Mouse (Mus musculus) lung, embryonic 15.5 days (tissue): ENCODE measurements around the gene Tmem104. TPM values are rescaled to one million over a fixed set of nuclear protein-coding genes. Genes with fewer than 3 reads are reported as not detected.

ENCODE experiments used
- ATAC-seq: fragments of 200-750 bp; cut with Nextera tagmentation; 2 replicates; pipeline ENCODE4 v1.8.0; 2017; ENCODE audit warnings: moderate number of reproducible peaks, borderline replicate concordance; ENCODE audit not compliant: low FRiP score, low TSS enrichment; ENCODE audit errors: extremely low read depth
- H3K27ac ChIP-seq: fragments of 300-500 bp; sonication (generic); 2 replicates; pipeline ENCODE4 v1.5.1; 2015; ENCODE audit warnings: moderate library complexity, mild to moderate bottlenecking, inconsistent platforms
- H3K27me3 ChIP-seq: fragments of 300-500 bp; sonication (generic); 2 replicates; pipeline ENCODE4 v1.6.1; 2015; ENCODE audit warnings: inconsistent platforms
- H3K36me3 ChIP-seq: fragments of 300-500 bp; sonication (generic); 2 replicates; pipeline ENCODE4 v1.6.1; 2015; ENCODE audit warnings: inconsistent platforms
- H3K4me1 ChIP-seq: fragments of 300-500 bp; sonication (generic); 2 replicates; pipeline ENCODE4 v1.6.1; 2015; ENCODE audit warnings: inconsistent platforms
- H3K4me2 ChIP-seq: fragments of 300-500 bp; sonication (generic); 2 replicates; pipeline ENCODE4 v1.6.1; 2015; ENCODE audit warnings: inconsistent platforms, mild to moderate bottlenecking, moderate library complexity
- H3K4me3 ChIP-seq: fragments of 300-500 bp; sonication (generic); 2 replicates; pipeline ENCODE4 v1.5.1; 2015; ENCODE audit warnings: mild to moderate bottlenecking, inconsistent platforms
- H3K9ac ChIP-seq: fragments of 300-500 bp; sonication (generic); 2 replicates; pipeline ENCODE4 v1.6.1; 2015; ENCODE audit warnings: inconsistent platforms
- H3K9me3 ChIP-seq: fragments of 300-500 bp; sonication (generic); 2 replicates; pipeline ENCODE4 v1.6.1; 2016; ENCODE audit warnings: inconsistent platforms
- WGBS: fragments of 180-500 bp; shearing (Covaris S2); methylation state at CpG from one replicate; pipeline ENCODE4 v1.1.7; 2015; 5-methylcytosine and 5-hydroxymethylcytosine counted together
- polyA plus RNA-seq: library from polyadenylated mRNA; unstranded; fragments of >200 nt; fragmentation: Nextera tagmentation; extraction: Ambion mirVana; gene quantifications from 2 replicates; pipeline ENCODE4 v1.2.1, GENCODE M21; 2015

Tmem104 gene
- polyA plus RNA-seq, 1 experiment from 2014 or later = 10.5 TPM

DNA sequence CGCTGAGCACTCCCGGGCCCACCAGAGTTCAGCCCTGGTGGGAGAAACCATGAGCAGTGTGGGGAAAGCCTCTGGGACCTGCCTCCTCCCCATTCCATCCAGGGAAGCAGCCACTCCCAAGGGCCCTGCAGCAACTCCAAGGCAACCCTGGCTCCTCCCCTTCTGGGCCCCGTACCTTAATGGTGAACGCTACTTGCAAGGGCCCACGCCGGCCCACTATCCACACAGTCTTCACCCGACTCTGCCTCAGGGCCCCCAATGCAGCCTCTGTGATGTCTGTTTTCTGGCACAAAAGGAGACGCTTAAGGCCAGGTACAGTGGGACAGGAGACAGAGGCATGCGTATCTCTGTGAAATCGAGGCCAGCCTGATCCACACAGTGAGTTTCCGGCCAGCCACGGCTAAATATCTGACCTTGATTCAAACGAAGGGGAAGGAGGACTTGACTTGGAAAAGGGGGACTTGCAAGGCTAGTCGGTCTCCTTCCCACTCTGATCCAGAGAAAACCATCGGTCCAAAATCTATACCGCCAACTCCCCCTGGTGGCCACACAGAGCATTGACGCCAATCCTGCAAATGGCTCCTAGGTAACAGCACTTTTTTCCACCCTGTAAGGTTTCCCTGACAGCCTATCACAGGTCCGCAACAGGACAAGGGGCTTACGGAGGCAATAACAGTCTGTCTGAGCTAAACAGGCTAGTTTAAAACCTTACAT, 83.0 kb downstream of the Tmem104 start:
- H3K27me3 ChIP-seq = peaks cover 46% of the 10 kb centered on the region
- H3K4me3 ChIP-seq = no peak overlapping the region
- ATAC-seq = no peak
- no peaks in the 10 kb centered on the region for H3K9me3 ChIP-seq
- H3K36me3 ChIP-seq = peaks cover 6% of the 10 kb centered on the region; the same call in 1 of the 2 replicates
- WGBS = 25% methylated on average over 19 of the region's 19 CpGs
- no peak overlapping the region for H3K27ac ChIP-seq
- no peak overlapping the region for H3K4me2 ChIP-seq
- H3K9ac ChIP-seq = no peak overlapping the region
- H3K4me1 ChIP-seq = peaks cover 21% of the 10 kb centered on the region

DNA sequence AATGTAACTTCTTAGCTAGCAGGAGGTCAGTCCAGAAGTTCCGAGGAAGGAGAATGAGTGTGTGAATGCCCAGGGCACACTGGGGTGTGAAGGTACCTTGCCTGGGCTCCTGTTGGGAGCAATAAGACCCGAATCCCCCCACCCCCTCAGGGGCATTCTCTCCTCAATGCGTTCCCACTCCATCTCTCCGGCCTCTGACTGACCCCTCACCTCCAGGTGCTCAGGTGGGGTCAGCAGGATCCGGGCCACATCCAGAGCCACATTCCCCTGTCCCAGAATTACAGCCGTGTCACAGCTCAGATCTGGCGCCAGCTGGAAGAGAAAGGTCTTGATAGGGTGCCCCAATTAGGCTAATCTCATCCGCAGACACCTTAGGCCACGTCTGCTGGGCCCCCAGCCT, 83.8 kb downstream of the Tmem104 start:
- no peak overlapping the region for H3K4me3 ChIP-seq
- peaks cover 6% of the 10 kb centered on the region; the same call in 1 of the 2 replicates for H3K36me3 ChIP-seq
- no peak overlapping the region for H3K9ac ChIP-seq
- 60% methylated on average over 9 of the region's 9 CpGs for WGBS
- ATAC-seq = no peak
- peaks cover 22% of the 10 kb centered on the region for H3K4me1 ChIP-seq
- peaks cover 38% of the 10 kb centered on the region for H3K27me3 ChIP-seq
- no peak overlapping the region for H3K4me2 ChIP-seq
- H3K9me3 ChIP-seq = no peaks in the 10 kb centered on the region
- no peak overlapping the region for H3K27ac ChIP-seq

DNA sequence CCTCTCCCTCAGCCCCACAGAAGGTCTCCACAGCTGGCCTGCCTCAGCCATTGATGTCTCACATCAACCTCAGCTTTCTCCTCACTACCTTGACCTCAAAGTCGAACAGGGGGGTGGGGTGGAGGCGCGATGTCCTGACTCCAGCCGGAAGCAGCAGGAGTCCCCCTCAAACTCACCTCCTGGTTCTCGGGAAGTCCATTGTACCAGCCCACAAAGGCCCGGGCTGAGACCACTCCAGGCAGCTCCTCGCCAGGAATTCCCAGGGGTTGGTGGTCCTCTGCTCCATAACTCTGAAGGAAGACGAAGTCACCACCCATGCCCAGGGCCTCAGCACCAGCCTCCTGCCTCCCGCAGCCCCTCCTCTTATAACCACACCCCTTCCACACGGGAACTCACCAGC, 84.2 kb downstream of the Tmem104 start:
- 49% methylated on average over 10 of the region's 10 CpGs for WGBS
- H3K4me3 ChIP-seq = no peak overlapping the region
- H3K27me3 ChIP-seq = peaks cover 34% of the 10 kb centered on the region
- no peak overlapping the region for H3K27ac ChIP-seq
- no peak for ATAC-seq
- H3K4me1 ChIP-seq = peaks cover 22% of the 10 kb centered on the region
- no peaks in the 10 kb centered on the region for H3K9me3 ChIP-seq
- H3K4me2 ChIP-seq = no peak overlapping the region
- no peak overlapping the region for H3K9ac ChIP-seq
- peaks cover 6% of the 10 kb centered on the region; the same call in 1 of the 2 replicates for H3K36me3 ChIP-seq

DNA sequence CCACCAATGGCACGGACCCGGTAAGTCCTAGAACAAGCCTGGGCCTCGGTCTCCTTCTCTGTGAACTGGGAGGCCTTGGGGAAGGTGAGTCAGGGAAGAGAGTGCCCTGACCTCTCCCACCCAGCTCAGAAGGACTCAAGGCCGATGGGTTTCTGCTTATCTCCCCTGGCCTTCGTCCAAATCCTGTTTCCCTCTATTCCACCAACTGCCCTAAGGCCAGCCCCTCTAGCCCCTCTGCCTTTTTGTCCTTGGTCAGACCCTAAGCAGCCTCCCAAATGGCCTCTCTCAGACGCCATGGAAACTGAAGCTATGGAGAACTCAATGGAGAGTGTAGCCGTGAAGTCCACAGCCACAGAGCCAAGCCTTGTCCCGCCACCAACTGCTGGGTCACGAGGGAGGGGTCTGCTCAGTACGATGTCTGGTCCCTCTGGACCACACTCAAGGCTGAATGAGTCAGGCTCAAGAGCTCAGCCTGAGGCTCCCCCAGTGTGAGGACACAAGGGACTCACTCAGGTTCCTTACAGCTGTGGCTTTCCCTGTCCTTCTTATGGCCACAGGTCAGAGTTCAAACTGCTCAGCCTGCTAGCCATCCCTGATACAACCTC, 85.7 kb downstream of the Tmem104 start:
- H3K9me3 ChIP-seq = no peaks in the 10 kb centered on the region
- no peak overlapping the region for H3K9ac ChIP-seq
- H3K4me3 ChIP-seq = no peak overlapping the region
- no peak overlapping the region for H3K4me2 ChIP-seq
- H3K27ac ChIP-seq = no peak overlapping the region
- WGBS = 66% methylated on average over 10 of the region's 10 CpGs
- ATAC-seq = no peak
- H3K36me3 ChIP-seq = peaks cover 6% of the 10 kb centered on the region; the same call in 1 of the 2 replicates
- peaks cover 19% of the 10 kb centered on the region for H3K27me3 ChIP-seq
- H3K4me1 ChIP-seq = peaks cover 17% of the 10 kb centered on the region

DNA sequence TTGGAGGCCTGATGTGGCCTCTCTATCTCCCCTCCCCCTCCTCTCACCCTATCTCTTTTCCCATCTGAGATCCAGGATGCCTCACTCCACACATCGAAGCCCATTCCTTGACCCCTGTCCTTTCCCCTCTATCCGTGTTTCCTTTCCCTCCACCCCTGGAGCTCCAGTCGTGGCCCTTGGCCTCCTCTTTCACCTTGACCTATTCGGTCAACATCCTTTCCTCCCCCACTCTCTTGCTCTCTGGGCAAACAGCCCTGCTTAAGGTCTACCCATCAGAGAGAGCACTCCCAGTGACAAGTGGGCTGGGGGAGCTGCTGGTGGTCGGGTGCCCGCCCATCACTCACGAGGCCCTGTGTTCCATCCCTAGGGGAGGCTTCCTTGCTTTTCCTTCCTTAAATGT, 86.4 kb downstream of the Tmem104 start:
- peaks cover 3% of the 10 kb centered on the region; the same call in 1 of the 2 replicates for H3K36me3 ChIP-seq
- H3K9me3 ChIP-seq = no peaks in the 10 kb centered on the region
- peaks cover 19% of the 10 kb centered on the region for H3K4me1 ChIP-seq
- H3K4me2 ChIP-seq = no peak overlapping the region
- ATAC-seq = no peak
- WGBS = 44% methylated on average over 7 of the region's 7 CpGs
- no peak overlapping the region for H3K4me3 ChIP-seq
- H3K9ac ChIP-seq = no peak overlapping the region
- H3K27ac ChIP-seq = no peak overlapping the region
- peaks cover 11% of the 10 kb centered on the region; the same call in 1 of the 2 replicates for H3K27me3 ChIP-seq

DNA sequence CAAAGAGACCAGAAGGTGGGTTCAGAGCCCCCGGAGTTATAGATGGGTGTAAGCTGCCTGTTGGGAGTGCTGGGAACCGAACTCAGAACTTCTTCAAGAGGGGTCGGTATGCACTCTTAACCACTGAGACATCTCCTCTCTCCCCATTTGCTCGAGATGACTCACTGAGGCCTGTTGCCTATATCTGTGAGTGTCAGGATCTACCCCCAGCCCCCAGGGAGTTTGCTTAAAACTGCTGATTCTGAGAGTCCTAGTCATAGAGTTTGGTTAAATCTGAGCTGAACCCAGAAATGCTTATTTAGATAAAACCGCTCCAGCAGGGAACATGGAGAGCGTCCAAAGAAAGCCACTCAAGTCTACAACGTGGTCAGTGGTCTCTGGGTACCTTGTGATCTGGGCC, 86.9 kb downstream of the Tmem104 start:
- no peaks in the 10 kb centered on the region for H3K9me3 ChIP-seq
- no peak overlapping the region for H3K27ac ChIP-seq
- no peak overlapping the region for H3K4me3 ChIP-seq
- peaks cover 7% of the 10 kb centered on the region; the same call in 1 of the 2 replicates for H3K27me3 ChIP-seq
- no peak overlapping the region for H3K4me2 ChIP-seq
- no peaks in the 10 kb centered on the region for H3K36me3 ChIP-seq
- 75% methylated on average over 7 of the region's 7 CpGs for WGBS
- H3K9ac ChIP-seq = no peak overlapping the region
- peaks cover 19% of the 10 kb centered on the region for H3K4me1 ChIP-seq
- no peak for ATAC-seq

DNA sequence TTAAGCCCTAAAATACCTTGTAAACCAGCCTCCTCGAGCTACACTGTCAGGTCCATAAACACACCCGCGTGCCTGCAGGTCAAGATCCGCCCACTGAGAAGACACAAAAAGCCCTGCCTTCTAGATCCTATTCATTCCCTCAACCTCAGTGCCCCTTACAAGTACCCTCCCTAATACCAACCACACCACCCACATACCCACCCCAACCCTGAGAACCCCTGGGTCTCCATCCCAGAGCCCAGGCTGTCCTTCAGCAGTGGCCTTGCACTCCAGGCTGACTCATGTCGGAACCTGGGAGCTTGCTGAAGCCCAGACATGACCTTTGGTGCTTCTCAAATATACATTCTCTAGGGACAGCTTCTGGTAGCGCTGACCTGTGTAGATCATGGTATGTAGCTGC, 87.5 kb downstream of the Tmem104 start:
- 89% methylated on average over 6 of the region's 6 CpGs for WGBS
- Histone ChIP-seq H3K27ac (no peak overlapping the region), H3K36me3 (no peaks in the 10 kb centered on the region), H3K27me3 (0 out of 2 replicates have a peak, but pooled peaks cover 4% of the 10 kb centered on the region), H3K9me3 (no peaks in the 10 kb centered on the region), H3K4me3 (no peak overlapping the region), H3K4me1 (peaks cover 19% of the 10 kb centered on the region), H3K9ac (no peak overlapping the region), H3K4me2 (no peak overlapping the region)
- ATAC-seq = no peak

DNA sequence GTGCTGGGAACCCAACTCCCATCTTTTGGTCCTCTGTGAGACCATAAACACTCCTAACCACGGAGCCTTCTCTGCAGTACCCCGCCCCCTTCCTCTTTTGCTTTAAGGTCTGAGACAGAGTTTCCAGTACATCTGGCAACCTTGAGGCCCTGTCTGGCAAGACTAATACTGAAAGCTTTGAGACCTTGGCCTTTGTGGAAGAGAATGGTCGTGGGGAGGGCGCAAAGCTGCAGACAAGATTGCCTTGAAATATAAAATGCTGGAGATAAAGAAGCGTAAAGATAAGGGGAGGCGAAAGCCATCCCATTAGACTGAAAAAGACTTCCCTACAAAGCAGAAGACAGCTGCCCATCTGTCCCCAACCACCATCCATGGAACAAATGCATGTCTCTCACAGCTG, 88.2 kb downstream of the Tmem104 start:
- Histone ChIP-seq H3K4me1 (peaks cover 19% of the 10 kb centered on the region), H3K27ac (no peak overlapping the region), H3K36me3 (no peaks in the 10 kb centered on the region), H3K4me2 (peak overlapping the region; percentile 93; the same call in 1 of the 2 replicates), H3K4me3 (no peak overlapping the region; the same call in 1 of the 2 replicates), H3K27me3 (0 out of 2 replicates have a peak, but pooled peaks cover 4% of the 10 kb centered on the region), H3K9ac (no peak overlapping the region), H3K9me3 (no peaks in the 10 kb centered on the region)
- WGBS = 61% methylated on average over 6 of the region's 6 CpGs
- ATAC-seq = no peak

DNA sequence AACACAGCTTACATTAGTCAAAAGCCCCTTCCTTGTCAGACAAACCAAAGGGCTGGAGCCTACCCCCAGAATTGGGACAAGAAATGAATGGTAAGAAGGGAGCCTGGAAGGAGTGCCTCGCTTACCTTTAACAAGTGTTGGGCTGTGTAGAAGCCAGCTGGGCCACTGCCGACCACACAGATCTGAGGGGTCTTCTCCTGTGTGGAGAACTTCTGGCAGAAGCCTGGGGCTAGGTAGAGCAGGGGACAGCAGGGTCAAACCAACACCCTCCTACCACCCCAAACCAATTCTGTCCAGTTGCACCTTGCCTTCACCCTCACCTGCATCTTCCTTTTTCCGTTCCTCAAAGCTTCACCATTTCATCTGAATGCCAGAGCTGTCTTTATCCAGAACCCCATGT, 88.7 kb downstream of the Tmem104 start:
- H3K27ac ChIP-seq = no peak overlapping the region
- no peaks in the 10 kb centered on the region for H3K36me3 ChIP-seq
- H3K4me1 ChIP-seq = peaks cover 19% of the 10 kb centered on the region
- H3K9ac ChIP-seq = 0 out of 2 replicates have a peak overlapping the region, but pooled peaks have one; percentile 75
- H3K9me3 ChIP-seq = no peaks in the 10 kb centered on the region
- H3K4me3 ChIP-seq = peak overlapping the region; percentile 63
- 52% methylated on average over 3 of the region's 3 CpGs for WGBS
- no peak for ATAC-seq
- H3K4me2 ChIP-seq = peak overlapping the region; percentile 93
- 0 out of 2 replicates have a peak, but pooled peaks cover 4% of the 10 kb centered on the region for H3K27me3 ChIP-seq

DNA sequence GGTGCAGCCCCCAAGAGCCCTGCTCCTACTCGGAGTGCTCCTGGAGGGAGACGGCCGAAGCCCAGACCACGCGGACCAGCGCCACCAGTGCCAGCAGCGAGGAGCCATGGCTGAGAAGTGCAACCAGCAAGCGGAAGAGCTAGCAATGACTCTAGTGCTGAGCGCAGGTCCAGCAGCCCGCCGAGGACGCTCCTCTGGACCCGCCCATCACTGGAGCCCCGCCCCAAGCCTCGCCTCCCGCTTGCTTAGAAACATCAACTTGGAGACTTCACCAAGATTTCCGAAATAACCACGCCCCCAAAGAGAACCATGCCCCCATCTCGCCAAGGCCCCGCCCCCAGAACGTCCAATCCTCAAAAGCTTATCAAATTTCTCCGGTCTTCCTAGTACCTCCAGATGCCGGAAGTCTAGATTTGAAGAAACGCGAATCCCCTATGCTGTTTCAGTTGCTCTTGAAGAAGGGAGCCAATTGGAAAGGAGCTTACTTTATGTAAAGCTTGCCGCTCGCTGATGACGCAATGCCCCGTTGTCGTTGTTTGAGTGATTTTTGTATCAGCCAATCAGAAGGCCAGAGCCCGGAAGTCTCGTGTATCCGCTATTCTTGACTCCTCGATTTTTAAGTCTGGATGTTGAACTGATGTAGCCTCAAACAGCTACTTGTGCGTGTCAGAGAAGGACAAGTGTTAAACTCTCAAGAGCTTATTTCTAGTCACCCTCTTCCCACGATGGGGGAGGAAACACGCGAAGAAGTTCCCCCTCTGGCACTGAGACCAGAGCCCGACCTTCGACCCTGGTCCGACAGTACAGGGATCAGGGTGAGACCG, 89.7 kb downstream of the Tmem104 start, which contains the start of gene Fdxr:
TSS of gene Fdxr (minus strand) at position 271 of the 824 bp plus-strand sequence.
- Histone ChIP-seq H3K4me3 (peak within 1 kb of the TSS; percentile 63), H3K9ac (peak within 1 kb of the TSS; percentile 75), H3K4me2 (peak within 1 kb of the TSS; percentile 93), H3K27ac (peak within 1 kb of the TSS; percentile 83), H3K9me3 (no peaks in the 10 kb centered on the region), H3K4me1 (peaks cover 19% of the 10 kb centered on the region), H3K27me3 (0 out of 2 replicates have a peak, but pooled peaks cover under 1% of the 10 kb centered on the region), H3K36me3 (no peaks in the 10 kb centered on the region)
- WGBS = under 1% methylated on average over 42 of the region's 42 CpGs
- peak; percentile 97 for ATAC-seq

DNA sequence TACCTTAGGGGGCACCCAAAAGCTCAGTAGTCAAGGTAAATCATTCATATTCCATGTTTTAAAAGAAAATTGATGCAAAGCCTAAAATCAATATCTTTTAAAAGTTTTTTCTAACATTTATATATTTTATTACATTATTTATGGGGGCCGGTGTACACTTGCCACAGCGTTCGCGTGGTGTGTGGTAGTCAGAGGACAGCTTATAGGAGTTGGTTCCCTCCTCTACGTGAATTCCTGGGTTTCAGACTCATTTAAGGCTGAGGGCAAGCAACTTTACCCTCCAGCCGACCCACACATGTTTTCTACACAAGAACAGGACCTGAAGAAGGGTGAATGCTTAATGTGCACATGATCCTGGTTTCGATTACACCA, 90.3 kb downstream of the Tmem104 start:
- Histone ChIP-seq H3K27me3 (no peaks in the 10 kb centered on the region), H3K9ac (peak overlapping the region; percentile 60), H3K4me1 (peaks cover 19% of the 10 kb centered on the region), H3K4me2 (peak overlapping the region; percentile 81), H3K4me3 (peak overlapping the region; percentile 63), H3K36me3 (no peaks in the 10 kb centered on the region), H3K27ac (peak overlapping the region; percentile 83), H3K9me3 (no peaks in the 10 kb centered on the region)
- no peak for ATAC-seq
- 21% methylated on average over 7 of the region's 7 CpGs for WGBS
